Mouse (Mus musculus) CD4-positive, CD25-positive, alpha-beta regulatory T cell, adult 2 months (primary cell): ENCODE measurements around the gene Fkbp3.

Experiments used
- DNase-seq: peaks from one replicate; pipeline ENCODE4 v3.0.0-alpha.2; 2012; ENCODE audit warnings: low read depth, low spot score

The Fkbp3 gene

GRCm38 (mm10) chr12:65036190-65036870 lies 37.5 kb downstream of the Fkbp3 start, which contains the start of gene Prpf39:
Gene Prpf39, plus strand, starts transcription at chr12:65036333.
- DNase-seq: peak; percentile 96

DNA sequence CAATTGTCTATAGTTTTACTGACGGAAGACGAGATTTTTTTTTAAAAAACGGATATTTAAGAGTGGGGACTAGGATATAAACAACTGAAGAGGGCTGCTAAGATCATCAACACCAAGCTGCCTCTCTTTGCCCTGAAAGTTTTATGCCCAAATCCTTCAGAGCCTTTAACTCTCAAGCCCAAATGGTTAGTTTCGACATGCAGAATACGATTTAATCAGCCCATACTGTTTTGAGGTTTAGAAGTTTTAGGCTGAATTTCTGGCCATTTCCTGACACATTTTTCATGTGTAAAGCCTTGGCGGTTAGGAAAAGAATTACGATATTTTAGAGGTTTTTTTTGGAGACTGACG lies 38.0 kb downstream of the Fkbp3 start:
- no peak for DNase-seq

DNA sequence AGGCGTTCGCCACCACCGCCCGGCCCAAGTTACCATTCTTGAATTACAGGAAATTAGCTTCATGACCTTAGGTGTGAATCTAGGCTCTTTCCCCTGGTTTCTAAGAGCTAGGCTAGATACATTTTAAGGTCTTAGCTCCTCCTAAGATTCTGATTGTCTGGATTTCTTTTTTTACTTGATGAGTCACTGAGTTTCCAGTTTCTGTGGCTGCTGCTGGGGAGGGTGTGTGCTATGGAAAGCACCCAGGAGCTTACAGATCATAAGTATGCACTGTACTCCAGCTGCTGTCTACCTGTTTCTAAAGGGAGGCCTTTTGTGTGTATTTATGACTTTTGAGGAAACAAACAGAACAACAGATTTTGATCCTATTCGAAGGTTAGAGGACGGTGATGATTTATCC lies 51.0 kb downstream of the Fkbp3 start:
- no peak for DNase-seq
